Mouse (Mus musculus) megakaryocyte-erythroid progenitor cell, adult 5-6 weeks (primary cell): ENCODE measurements around the gene Aebp1. TPM values are rescaled to one million over a fixed set of nuclear protein-coding genes. Genes with fewer than 3 reads are reported as not detected.

Experiments
- ATAC-seq: replicated peaks from 2 replicates; pipeline ENCODE4 v1.8.0; 2016; ENCODE audit warnings: mild to moderate bottlenecking, inconsistent platforms; ENCODE audit not compliant: severe bottlenecking, poor library complexity, low FRiP score, low TSS enrichment
- total RNA-seq, 2 experiments: library from RNA; stranded (forward) in 1 of 2; stranded (reverse) in 1 of 2; fragments of 200-1000, 215-1000 nt in 1 of 2; fragments of >200 nt in 1 of 2; fragmentation: Nextera tagmentation in 1 of 2; gene quantifications; 2 replicates each; pipeline ENCODE4 v1.2.3; 2014 to 2017

Gene Aebp1
- total RNA-seq, 2 experiments from 2014 or later: not detected

DNA sequence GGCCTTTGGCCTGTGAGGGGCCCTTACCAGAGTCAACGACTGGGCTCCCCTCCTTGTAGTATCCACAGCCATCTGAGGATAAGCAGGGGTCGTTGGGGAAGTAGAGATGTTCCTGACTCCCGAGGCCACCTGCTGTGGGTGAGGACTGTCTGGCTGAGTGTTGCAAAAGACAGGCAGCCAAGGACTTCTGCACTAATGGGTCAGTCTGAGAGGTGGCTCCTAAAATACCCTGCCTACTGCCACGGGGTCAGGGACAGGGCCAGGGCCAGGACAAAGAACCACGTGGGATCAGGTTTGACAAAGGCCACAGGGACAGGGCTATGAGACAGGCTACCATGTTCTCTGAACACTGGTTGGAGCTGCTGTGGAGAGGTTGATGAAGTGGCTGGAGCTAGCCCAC is 53.2 kb downstream of the Aebp1 start:
- no peak for ATAC-seq

GRCm38 (mm10) chr11:5915429-5916177 is 53.9 kb downstream of the Aebp1 start:
- no peak for ATAC-seq

- no peak for ATAC-seq
Observed at GRCm38 (mm10) chr11:5916178-5916548, 54.4 kb downstream of the Aebp1 start.

DNA sequence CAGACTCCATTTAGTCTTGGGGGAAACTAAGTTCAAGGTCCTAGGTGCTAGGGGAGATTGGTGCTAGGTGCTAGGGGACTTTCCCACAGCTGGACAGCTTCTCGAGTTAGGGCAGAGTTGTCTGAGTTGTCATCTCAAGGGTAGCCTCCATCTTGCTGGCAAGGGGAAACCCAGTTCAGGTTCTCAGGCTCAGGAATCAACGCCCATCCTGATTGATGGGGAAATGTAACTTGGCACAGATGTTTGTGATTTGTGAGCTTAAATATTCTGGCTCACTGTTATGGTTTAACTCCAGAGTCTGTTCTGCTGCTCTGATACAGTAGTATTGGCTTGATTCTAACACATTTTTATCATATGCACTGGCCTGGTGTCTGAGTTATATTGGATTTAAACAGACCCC is 56.4 kb downstream of the Aebp1 start:
- no peak for ATAC-seq

GRCm38 (mm10) chr11:5919606-5920005 is 57.9 kb downstream of the Aebp1 start:
- ATAC-seq: no peak

DNA sequence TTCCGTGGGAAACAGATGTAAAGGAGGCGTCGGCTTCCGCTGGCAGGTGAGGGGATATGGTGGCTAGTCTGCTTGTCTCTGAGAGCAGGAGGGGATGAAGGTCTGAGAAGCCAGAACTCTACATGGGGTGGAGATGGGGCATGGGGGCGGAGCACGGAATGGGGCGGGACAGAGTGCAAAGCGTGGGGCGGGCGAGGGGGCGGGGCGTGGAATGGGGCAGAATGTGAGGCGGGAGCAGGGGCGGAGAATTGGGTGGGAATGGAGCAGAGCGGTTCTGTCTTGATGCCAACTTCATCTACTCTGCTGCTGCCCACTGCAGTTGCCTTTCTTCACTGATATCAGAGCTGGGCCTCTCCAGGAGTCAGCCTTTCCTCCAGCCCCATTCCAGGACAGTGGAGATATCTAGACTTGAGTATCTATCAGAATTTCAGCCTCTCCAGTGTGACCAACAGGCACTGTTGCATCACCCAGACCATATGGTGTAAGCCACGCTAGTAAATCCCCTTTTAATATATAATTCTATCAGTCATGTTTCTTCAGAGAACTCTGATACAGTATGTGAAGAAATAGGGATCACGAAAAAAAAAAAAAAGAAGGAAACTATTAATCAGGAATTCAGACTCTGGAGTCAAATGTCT is 58.7 kb downstream of the Aebp1 start:
- ATAC-seq: peak; percentile 84

Other genes starting within 250 kb of the Aebp1 start
- gene Mrps24, start 146.3 kb upstream of the Aebp1 start, total RNA-seq (2014; fragmentation: Nextera tagmentation): 128 and 195 TPM in 2 replicates
- gene Mrps24, start 146.3 kb upstream of the Aebp1 start, total RNA-seq (2017): 72.1 and 95.9 TPM in 2 replicates
- gene Urgcp, start 99.6 kb upstream of the Aebp1 start, total RNA-seq (2014; fragmentation: Nextera tagmentation): 6.8 and 12.1 TPM in 2 replicates
- 5.9 and 7.8 TPM in 2 replicates for gene Urgcp, start 99.6 kb upstream of the Aebp1 start, total RNA-seq (2017)
- gene Dbnl, start 73.5 kb upstream of the Aebp1 start, total RNA-seq (2014; fragmentation: Nextera tagmentation): 47.1 and 48.7 TPM in 2 replicates
- 58.7 and 68.5 TPM in 2 replicates for gene Dbnl, start 73.5 kb upstream of the Aebp1 start, total RNA-seq (2017)
- gene Pgam2, start 58.2 kb upstream of the Aebp1 start, total RNA-seq (2014; fragmentation: Nextera tagmentation): 0.24 TPM in 1 of 2 replicates, not detected in the other
- gene Pgam2, start 58.2 kb upstream of the Aebp1 start, total RNA-seq (2017): not detected in 2 replicates
- 8.8 and 15.2 TPM in 2 replicates for gene Polm, start 23.9 kb upstream of the Aebp1 start, total RNA-seq (2014; fragmentation: Nextera tagmentation)
- 3.6 and 3.9 TPM in 2 replicates for gene Polm, start 23.9 kb upstream of the Aebp1 start, total RNA-seq (2017)
- 115 and 138 TPM in 2 replicates for gene Pold2, start 16.3 kb downstream of the Aebp1 start, total RNA-seq (2014; fragmentation: Nextera tagmentation)
- 55.7 and 85.8 TPM in 2 replicates for gene Pold2, start 16.3 kb downstream of the Aebp1 start, total RNA-seq (2017)
- gene Myl7, start 36.8 kb downstream of the Aebp1 start, total RNA-seq (2014; fragmentation: Nextera tagmentation): not detected in 2 replicates
- gene Myl7, start 36.8 kb downstream of the Aebp1 start, total RNA-seq (2017): not detected in 2 replicates
- not detected in 2 replicates for gene Gck, start 88.1 kb downstream of the Aebp1 start, total RNA-seq (2014; fragmentation: Nextera tagmentation)
- not detected in 2 replicates for gene Gck, start 88.1 kb downstream of the Aebp1 start, total RNA-seq (2017)
- 31.2 and 37.7 TPM in 2 replicates for gene Ykt6, start 93.7 kb downstream of the Aebp1 start, total RNA-seq (2014; fragmentation: Nextera tagmentation)
- 42.3 and 43.6 TPM in 2 replicates for gene Ykt6, start 93.7 kb downstream of the Aebp1 start, total RNA-seq (2017)
- 0.52 and 3.0 TPM in 2 replicates for gene Camk2b, start 204.4 kb downstream of the Aebp1 start, total RNA-seq (2014; fragmentation: Nextera tagmentation)
- gene Camk2b, start 204.4 kb downstream of the Aebp1 start, total RNA-seq (2017): 1.6 TPM in 1 of 2 replicates, not detected in the other